Mouse (Mus musculus): ENCODE measurements around the gene Tead1.

DNA sequence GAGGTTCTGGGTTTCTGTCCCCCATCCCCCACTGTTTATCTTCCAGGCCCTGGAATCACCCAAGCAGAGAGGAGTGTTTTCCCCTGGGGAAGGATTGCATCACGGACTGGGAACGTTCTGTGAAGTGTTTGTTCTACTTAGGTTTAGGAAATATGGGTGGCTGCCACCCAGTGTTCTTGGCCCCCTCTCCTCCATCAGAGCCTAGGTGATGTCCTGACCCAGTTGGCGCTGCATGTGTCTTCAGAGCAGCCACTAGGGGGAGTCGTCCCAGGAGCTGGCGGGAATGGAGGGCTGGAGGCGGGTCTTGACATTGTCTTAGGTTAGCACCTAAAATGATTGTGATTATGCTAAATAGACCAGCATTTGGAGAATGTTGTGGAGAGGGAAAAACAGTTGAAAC lies 34.4 kb upstream of the Tead1 start:
- peak; percentile 60 for TF ChIP-seq CTCF (IDR thresholded peaks at IDR 0.05)
- TF ChIP-seq EP300 (IDR thresholded peaks at IDR 0.05; ENCODE audit: insufficient read depth, low read depth, low read length) = no peak; the same call in 1 of the 2 replicates
- no peak for TF ChIP-seq POLR2A (IDR thresholded peaks at IDR 0.05; ENCODE audit: insufficient read depth, low read depth, low read length)

Measured in heart, adult 2 months (tissue).